Mouse (Mus musculus): ENCODE measurements around the gene Rpl22.

DNA sequence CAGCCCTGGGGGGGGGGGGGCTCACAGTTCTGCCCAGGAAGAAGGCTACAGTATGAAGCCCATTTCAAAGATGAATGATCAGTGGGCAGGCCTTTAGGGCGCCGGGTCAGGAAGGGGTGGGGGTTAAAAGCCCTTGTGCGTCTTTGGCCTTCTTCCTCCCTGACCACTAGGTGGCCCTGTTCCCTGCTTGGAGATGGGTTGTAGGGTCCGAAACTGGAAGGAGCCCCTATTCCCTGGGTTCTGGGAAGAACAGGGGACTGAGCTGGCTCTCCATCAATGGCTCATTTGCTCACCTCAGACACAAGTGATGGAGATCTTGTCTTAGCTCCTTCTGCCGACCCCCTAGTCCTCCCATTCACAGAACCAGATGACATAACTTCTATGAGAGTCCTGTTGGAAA is 17.8 kb downstream of the Rpl22 start:
- no peak for TF ChIP-seq GATA1 (IDR thresholded peaks at IDR 0.05; ENCODE audit: borderline replicate concordance, low read length)
- no peak for TF ChIP-seq FLI1 (IDR thresholded peaks at IDR 0.05; ENCODE audit: low read length)
